In the genomic region with DNA sequence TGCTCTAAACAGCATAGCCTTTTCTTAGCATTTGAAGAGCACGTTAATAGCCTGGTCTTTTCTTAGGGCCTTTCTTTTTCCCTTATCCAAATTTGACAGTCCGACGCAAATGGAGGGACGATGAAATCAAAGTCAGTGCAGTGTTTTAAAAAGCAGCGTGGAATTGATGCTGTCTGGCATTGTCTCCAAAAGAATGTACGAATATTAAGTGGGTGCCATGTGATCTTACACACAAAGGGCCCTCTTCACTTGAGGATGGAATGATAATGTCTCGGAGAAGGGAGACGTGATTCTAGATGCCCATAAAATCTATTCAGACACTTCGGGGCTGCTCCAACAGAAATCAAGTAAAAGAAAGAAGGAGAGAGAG, we compare ENCODE assay signal across 25 mouse cellular contexts.
A peak's percentile ranks its signal among the peaks of the same experiment; 100 is the strongest.
DNase-seq lines count a peak whose midpoint lies in the region; ATAC-seq and TF ChIP-seq lines count a peak whose summit lies in the region.
"Had no signal": no experiment of that assay in that cellular context is flagged by ENCODE, and none has a peak within 500 bp of the region (broad histone marks: within the 10 kb centered on the region; RNA-seq: fewer than 3 reads in every experiment).

No protein-coding gene starts in this region.

- 0 out of 2 replicates have a peak, but pooled peaks cover 2% of the 10 kb centered on the region for H3K9me3 ChIP-seq in hindbrain, embryonic 10.5 days
- no peaks in the 10 kb centered on the region for H3K9me3 ChIP-seq in hindbrain, embryonic 14.5 days (ENCODE audit: control insufficient read depth, low read length)
- no peaks in the 10 kb centered on the region for H3K9me3 ChIP-seq in CH12.LX (replicated peaks; ENCODE audit: low read length)
- no peaks in the 10 kb centered on the region for H3K9me3 ChIP-seq in forebrain, embryonic 11.5 days (ENCODE audit: control insufficient read depth, low read length)
- H3K9me3 ChIP-seq in midbrain, embryonic 12.5 days: no peaks in the 10 kb centered on the region
- H3K9me3 ChIP-seq: embryonic facial prominence, embryonic 12.5 days; liver, embryonic 15.5 days; stomach, embryonic 15.5 days had no signal

- TF ChIP-seq CTCF in CH12.LX (conservative IDR thresholded peaks at IDR 0.05 in 1 of 2, IDR thresholded peaks at IDR 0.05 in 1 of 2; ENCODE audit: low read depth in 2 of 2, low read length in 2 of 2): no peak

- dilution Hi-C loops in CH12.LX (cut with MboI; ENCODE audit: extremely low pct_ligation_motif_present, extremely low pct_unique_long_range_greater_than_20kb, low sequenced_read_pairs): no loop called here

- in situ Hi-C loops in CH12.LX (cut with MboI; ENCODE audit: low pct_ligation_motif_present, low pct_unique_long_range_greater_than_20kb, low sequenced_read_pairs): no loop called here

- peaks cover 33% of the 10 kb centered on the region for H3K4me1 ChIP-seq in hindbrain, embryonic 10.5 days (replicated peaks)
- peaks cover 5% of the 10 kb centered on the region; the same call in 1 of the 2 replicates for H3K4me1 ChIP-seq in hindbrain, embryonic 14.5 days (replicated peaks; ENCODE audit: control insufficient read depth, insufficient read depth, low read length)
- peaks cover 12 to 34% of the 10 kb centered on the region in 2 experiments for H3K4me1 ChIP-seq in CH12.LX (ENCODE audit: control insufficient read depth in 1 of 2, insufficient read depth in 2 of 2)
- peaks cover 4% of the 10 kb centered on the region; the same call in 1 of the 2 replicates for H3K4me1 ChIP-seq in forebrain, embryonic 11.5 days (replicated peaks; ENCODE audit: control insufficient read depth, insufficient read depth, low read length)
- H3K4me1 ChIP-seq in midbrain, embryonic 12.5 days: peaks cover 22% of the 10 kb centered on the region
- H3K4me1 ChIP-seq: embryonic facial prominence, embryonic 12.5 days; liver, embryonic 15.5 days; stomach, embryonic 15.5 days had no signal

- no peak for DNase-seq in hindbrain, embryonic 10.5 days (ENCODE audit: low spot score)
- DNase-seq in hindbrain, embryonic 14.5 days (ENCODE audit: low spot score): no peak
- DNase-seq in CH12.LX (ENCODE audit: extremely low read depth): no peak
- DNase-seq in forebrain, embryonic 11.5 days (ENCODE audit: low spot score): no peak
- no peak for DNase-seq in layer of hippocampus, adult 18-20 months (ENCODE audit: low spot score in 2 of 2)
- no peak for DNase-seq in heart, adult 8-10 months (ENCODE audit: low spot score)
- DNase-seq in frontal cortex, adult 2 months (ENCODE audit: extremely low spot score in 1 of 2, low spot score in 1 of 2): no peak
- DNase-seq: adrenal gland, postnatal 25 days; cerebellum, adult 18-20 months; cerebellum, postnatal 36 days; gastrocnemius, postnatal 25 days; heart, postnatal 10 days; right cerebral cortex, postnatal 14 days; thymus, adult 18-20 months; thymus, postnatal 4 days had no signal

- no peaks in the 10 kb centered on the region for H3K79me2 ChIP-seq in CH12.LX (replicated peaks; ENCODE audit: control insufficient read depth, extremely low read depth, insufficient read depth, poor library complexity, severe bottlenecking)

- no peaks in the 10 kb centered on the region for H3K27me3 ChIP-seq in hindbrain, embryonic 10.5 days (ENCODE audit: insufficient read depth, poor library complexity, severe bottlenecking)
- H3K27me3 ChIP-seq in hindbrain, embryonic 14.5 days (ENCODE audit: control insufficient read depth, insufficient read depth, low read length): no peaks in the 10 kb centered on the region
- no peaks in the 10 kb centered on the region for H3K27me3 ChIP-seq in CH12.LX (replicated peaks)
- H3K27me3 ChIP-seq in forebrain, embryonic 11.5 days (ENCODE audit: control insufficient read depth, insufficient read depth, low read length): no peaks in the 10 kb centered on the region
- no peaks in the 10 kb centered on the region for H3K27me3 ChIP-seq in midbrain, embryonic 12.5 days
- H3K27me3 ChIP-seq: embryonic facial prominence, embryonic 12.5 days; liver, embryonic 15.5 days; stomach, embryonic 15.5 days had no signal

- no peak for TF ChIP-seq EP300 in CH12.LX (IDR thresholded peaks at IDR 0.05; ENCODE audit: low read length)

- no peak for TF ChIP-seq RAD21 in CH12.LX (IDR thresholded peaks at IDR 0.05; ENCODE audit: low read depth, low read length)

- H3K27ac ChIP-seq in hindbrain, embryonic 10.5 days: peak overlapping the region; percentile 82
- H3K27ac ChIP-seq in hindbrain, embryonic 14.5 days: no peak overlapping the region
- no peak overlapping the region for H3K27ac ChIP-seq in CH12.LX (ENCODE audit: insufficient read depth, low read depth)
- no peak overlapping the region for H3K27ac ChIP-seq in forebrain, embryonic 11.5 days (ENCODE audit: low read depth, low read length)
- peak overlapping the region; percentile 60 for H3K27ac ChIP-seq in midbrain, embryonic 12.5 days (replicated peaks)
- H3K27ac ChIP-seq: embryonic facial prominence, embryonic 12.5 days; hindbrain, postnatal 0 days; kidney, postnatal 0 days; liver, embryonic 15.5 days; macrophage; stomach, embryonic 15.5 days had no signal

- H3K4me3 ChIP-seq in hindbrain, embryonic 10.5 days: no peak overlapping the region
- no peak overlapping the region for H3K4me3 ChIP-seq in hindbrain, embryonic 14.5 days (replicated peaks; ENCODE audit: low read length)
- no peak overlapping the region for H3K4me3 ChIP-seq in CH12.LX (replicated peaks in 1 of 3; ENCODE audit: low read depth in 2 of 3, low read length in 2 of 3, poor library complexity in 1 of 3)
- no peak overlapping the region for H3K4me3 ChIP-seq in forebrain, embryonic 11.5 days (ENCODE audit: low read depth, low read length)
- H3K4me3 ChIP-seq in midbrain, embryonic 12.5 days: no peak overlapping the region
- H3K4me3 ChIP-seq: embryonic facial prominence, embryonic 12.5 days; erythroblast, embryonic 14.5 days; liver, embryonic 15.5 days; stomach, embryonic 15.5 days had no signal

- TF ChIP-seq POLR2A in CH12.LX (IDR thresholded peaks at IDR 0.05; ENCODE audit: low read depth, low read length): no peak

- no peak overlapping the region for H3K9ac ChIP-seq in hindbrain, embryonic 14.5 days
- H3K9ac ChIP-seq in CH12.LX (ENCODE audit: insufficient read depth, low read depth): no peak overlapping the region
- no peak overlapping the region for H3K9ac ChIP-seq in forebrain, embryonic 11.5 days (ENCODE audit: low read length)
- no peak overlapping the region for H3K9ac ChIP-seq in midbrain, embryonic 12.5 days (replicated peaks)
- H3K9ac ChIP-seq: embryonic facial prominence, embryonic 12.5 days; liver, embryonic 15.5 days; stomach, embryonic 15.5 days had no signal

- no peaks in the 10 kb centered on the region for H3K36me3 ChIP-seq in hindbrain, embryonic 10.5 days
- no peaks in the 10 kb centered on the region for H3K36me3 ChIP-seq in hindbrain, embryonic 14.5 days (replicated peaks; ENCODE audit: control insufficient read depth, insufficient read depth)
- no peaks in the 10 kb centered on the region for H3K36me3 ChIP-seq in CH12.LX (replicated peaks in 1 of 2; ENCODE audit: control insufficient read depth in 1 of 2, insufficient read depth in 1 of 2, low read length in 1 of 2)
- no peaks in the 10 kb centered on the region for H3K36me3 ChIP-seq in forebrain, embryonic 11.5 days (ENCODE audit: control insufficient read depth, insufficient read depth, low read length)
- H3K36me3 ChIP-seq in midbrain, embryonic 12.5 days: no peaks in the 10 kb centered on the region
- H3K36me3 ChIP-seq: embryonic facial prominence, embryonic 12.5 days; liver, embryonic 15.5 days; stomach, embryonic 15.5 days had no signal

- 37% methylated on average over 9 of the region's 9 CpGs for WGBS in hindbrain, embryonic 10.5 days
- WGBS in hindbrain, embryonic 14.5 days: 13% methylated on average over 9 of the region's 9 CpGs
- WGBS in forebrain, embryonic 11.5 days: 36% methylated on average over 9 of the region's 9 CpGs
- WGBS in midbrain, embryonic 12.5 days: 28% methylated on average over 9 of the region's 9 CpGs

- H3K4me2 ChIP-seq in hindbrain, embryonic 14.5 days (replicated peaks): no peak overlapping the region
- peak overlapping the region; percentile 61 for H3K4me2 ChIP-seq in CH12.LX (ENCODE audit: insufficient read depth, low read depth, poor library complexity, severe bottlenecking)
- H3K4me2 ChIP-seq in forebrain, embryonic 11.5 days (ENCODE audit: low read depth, low read length, severe bottlenecking): no peak overlapping the region
- peak overlapping the region; percentile 26; the same call in 1 of the 2 replicates for H3K4me2 ChIP-seq in midbrain, embryonic 12.5 days (replicated peaks)
- H3K4me2 ChIP-seq: embryonic facial prominence, embryonic 12.5 days; heart, embryonic 11.5 days; liver, embryonic 15.5 days; stomach, embryonic 15.5 days had no signal

- no peak for ATAC-seq in hindbrain, embryonic 14.5 days (ENCODE audit: low FRiP score)
- 0 out of 2 replicates have a peak, but pooled peaks have one; percentile 49 for ATAC-seq in forebrain, embryonic 11.5 days (replicated peaks; ENCODE audit: low FRiP score)
- peak; percentile 84; the same call in 1 of the 2 replicates for ATAC-seq in midbrain, embryonic 12.5 days (ENCODE audit: low FRiP score, low read depth)
- ATAC-seq: hindbrain, postnatal 0 days; intestine, postnatal 0 days had no signal

TF ChIP-seq in CH12.LX, 34 proteins besides CTCF, POLR2A, EP300 and RAD21:
- TF ChIP-seq USF1 (IDR thresholded peaks at IDR 0.05; ENCODE audit: low read depth, low read length): no peak
- no peak for TF ChIP-seq KAT2A (IDR thresholded peaks at IDR 0.05; ENCODE audit: insufficient replicate concordance, low read length)
- TF ChIP-seq POLR2AphosphoS2 (IDR thresholded peaks at IDR 0.05; ENCODE audit: low read depth, low read length): no peak
- no peak for TF ChIP-seq MAZ (IDR thresholded peaks at IDR 0.05; ENCODE audit: low read depth, low read length)
- TF ChIP-seq HCFC1 (IDR thresholded peaks at IDR 0.05; ENCODE audit: low read depth, low read length): no peak
- TF ChIP-seq MAX (IDR thresholded peaks at IDR 0.05; ENCODE audit: low read length): no peak
- no peak for TF ChIP-seq GABPA (IDR thresholded peaks at IDR 0.05; ENCODE audit: insufficient replicate concordance, low read depth, low read length)

Comparison
In these comparisons a context has a peak if more than half of its experiments do, and no peak if none do; other contexts are left out.
1. H3K27ac ChIP-seq: peak in hindbrain, embryonic 10.5 days (single experiment) and midbrain, embryonic 12.5 days (single experiment); none in hindbrain, embryonic 14.5 days (single experiment), CH12.LX (single experiment) and forebrain, embryonic 11.5 days (single experiment).
2. H3K4me2 ChIP-seq: peak in CH12.LX (single experiment) and midbrain, embryonic 12.5 days (single experiment); none in hindbrain, embryonic 14.5 days (single experiment) and forebrain, embryonic 11.5 days (single experiment).